Mouse (Mus musculus): ENCODE data around the gene Tapbp. TPM values are rescaled to one million over a fixed set of nuclear protein-coding genes. Genes with fewer than 3 reads are reported as not detected.

The Tapbp gene
- polyA plus RNA-seq, 1 experiment, result 367 TPM

GRCm38 (mm10) chr17:33953961-33954565, 38.4 kb downstream of the Tapbp start:
- Histone ChIP-seq H3K27ac (ENCODE audit: insufficient read depth, low read depth, low read length) (no peak overlapping the region), H3K36me3 (ENCODE audit: control insufficient read depth, insufficient read depth, low read length) (peaks cover 24% of the 10 kb centered on the region), H3K4me1 (ENCODE audit: control insufficient read depth, insufficient read depth, insufficient read length, low read length) (peaks cover 28% of the 10 kb centered on the region), H3K27me3 (ENCODE audit: control insufficient read depth, insufficient read depth, low read length) (no peaks in the 10 kb centered on the region), H3K4me3 (ENCODE audit: low read depth, low read length) (peak overlapping the region; percentile 82)
- no peak for TF ChIP-seq POLR2A (IDR thresholded peaks at IDR 0.05; ENCODE audit: low read depth, low read length)
- no peak for TF ChIP-seq CTCF (IDR thresholded peaks at IDR 0.05; ENCODE audit: extremely low read depth, insufficient read length, insufficient replicate concordance, low read depth, low read length)
- 17% methylated on average over 5 of the region's 5 CpGs for WGBS

GRCm38 (mm10) chr17:33954646-33955554, 39.2 kb downstream of the Tapbp start:
- Histone ChIP-seq H3K27me3 (ENCODE audit: control insufficient read depth, insufficient read depth, low read length) (no peaks in the 10 kb centered on the region), H3K4me1 (ENCODE audit: control insufficient read depth, insufficient read depth, insufficient read length, low read length) (peaks cover 24% of the 10 kb centered on the region), H3K36me3 (ENCODE audit: control insufficient read depth, insufficient read depth, low read length) (peaks cover 31% of the 10 kb centered on the region), H3K27ac (ENCODE audit: insufficient read depth, low read depth, low read length) (peak overlapping the region; percentile 53), H3K4me3 (ENCODE audit: low read depth, low read length) (peak overlapping the region; percentile 82)
- under 1% methylated on average over 33 of the region's 33 CpGs for WGBS
- no peak for TF ChIP-seq POLR2A (IDR thresholded peaks at IDR 0.05; ENCODE audit: low read depth, low read length)
- TF ChIP-seq CTCF (IDR thresholded peaks at IDR 0.05; ENCODE audit: extremely low read depth, insufficient read length, insufficient replicate concordance, low read depth, low read length), result no peak

GRCm38 (mm10) chr17:33955555-33956214, 40.0 kb downstream of the Tapbp start, which contains the start of the genes Vps52 and Rps18:
Gene Vps52, plus strand, starts transcription at chr17:33955812.
Gene Rps18, minus strand, starts transcription at chr17:33956001.
- WGBS, result under 1% methylated on average over 50 of the region's 50 CpGs
- H3K27me3 ChIP-seq (ENCODE audit: control insufficient read depth, insufficient read depth, low read length), result no peaks in the 10 kb centered on the region
- TF ChIP-seq POLR2A (IDR thresholded peaks at IDR 0.05; ENCODE audit: low read depth, low read length) (peak; percentile 93), CTCF (IDR thresholded peaks at IDR 0.05; ENCODE audit: extremely low read depth, insufficient read length, insufficient replicate concordance, low read depth, low read length) (0 out of 2 replicates have a peak, but pooled peaks have one; percentile 3)
- peak within 1 kb of the TSS; percentile 79 for H3K27ac ChIP-seq (ENCODE audit: insufficient read depth, low read depth, low read length)
- peaks cover 34% of the 10 kb centered on the region for H3K36me3 ChIP-seq (ENCODE audit: control insufficient read depth, insufficient read depth, low read length)
- H3K4me1 ChIP-seq (ENCODE audit: control insufficient read depth, insufficient read depth, insufficient read length, low read length), result peaks cover 16% of the 10 kb centered on the region
- peak within 1 kb of the TSS; percentile 83 for H3K4me3 ChIP-seq (ENCODE audit: low read depth, low read length)

- no peak for TF ChIP-seq CTCF (IDR thresholded peaks at IDR 0.05; ENCODE audit: extremely low read depth, insufficient read length, insufficient replicate concordance, low read depth, low read length)
- no peak for TF ChIP-seq POLR2A (IDR thresholded peaks at IDR 0.05; ENCODE audit: low read depth, low read length)
- H3K27me3 ChIP-seq (ENCODE audit: control insufficient read depth, insufficient read depth, low read length), result no peaks in the 10 kb centered on the region
- WGBS, result 4% methylated on average over 10 of the region's 10 CpGs
Observed at GRCm38 (mm10) chr17:33956336-33956735, 40.6 kb downstream of the Tapbp start.

GRCm38 (mm10) chr17:33957493-33957892, 41.8 kb downstream of the Tapbp start:
- Histone ChIP-seq H3K4me3 (ENCODE audit: low read depth, low read length) (no peak overlapping the region), H3K27me3 (ENCODE audit: control insufficient read depth, insufficient read depth, low read length) (no peaks in the 10 kb centered on the region), H3K4me1 (ENCODE audit: control insufficient read depth, insufficient read depth, insufficient read length, low read length) (peaks cover 11% of the 10 kb centered on the region; the same call in 1 of the 2 replicates), H3K36me3 (ENCODE audit: control insufficient read depth, insufficient read depth, low read length) (peaks cover 43% of the 10 kb centered on the region), H3K27ac (ENCODE audit: insufficient read depth, low read depth, low read length) (no peak overlapping the region)
- TF ChIP-seq CTCF (IDR thresholded peaks at IDR 0.05; ENCODE audit: extremely low read depth, insufficient read length, insufficient replicate concordance, low read depth, low read length) (no peak), POLR2A (IDR thresholded peaks at IDR 0.05; ENCODE audit: low read depth, low read length) (no peak)
- 80% methylated on average over 6 of the region's 6 CpGs for WGBS

More at GRCm38 (mm10) chr17:33956336-33956735, 40.6 kb downstream of the Tapbp start:
- peak overlapping the region; percentile 79; the same call in 1 of the 2 replicates for H3K27ac ChIP-seq (ENCODE audit: insufficient read depth, low read depth, low read length)
- H3K36me3 ChIP-seq (ENCODE audit: control insufficient read depth, insufficient read depth, low read length), result peaks cover 39% of the 10 kb centered on the region
- peak overlapping the region; percentile 83 for H3K4me3 ChIP-seq (ENCODE audit: low read depth, low read length)
- H3K4me1 ChIP-seq (ENCODE audit: control insufficient read depth, insufficient read depth, insufficient read length, low read length), result peaks cover 15% of the 10 kb centered on the region

GRCm38 (mm10) chr17:33958451-33958850, 42.8 kb downstream of the Tapbp start:
- Histone ChIP-seq H3K4me1 (ENCODE audit: control insufficient read depth, insufficient read depth, insufficient read length, low read length) (peaks cover 5% of the 10 kb centered on the region; the same call in 1 of the 2 replicates), H3K36me3 (ENCODE audit: control insufficient read depth, insufficient read depth, low read length) (peaks cover 45% of the 10 kb centered on the region), H3K4me3 (ENCODE audit: low read depth, low read length) (no peak overlapping the region), H3K27me3 (ENCODE audit: control insufficient read depth, insufficient read depth, low read length) (no peaks in the 10 kb centered on the region), H3K27ac (ENCODE audit: insufficient read depth, low read depth, low read length) (no peak overlapping the region)
- TF ChIP-seq POLR2A (IDR thresholded peaks at IDR 0.05; ENCODE audit: low read depth, low read length) (no peak), CTCF (IDR thresholded peaks at IDR 0.05; ENCODE audit: extremely low read depth, insufficient read length, insufficient replicate concordance, low read depth, low read length) (no peak)
- WGBS, result 96% methylated on average over 11 of the region's 11 CpGs
